Mouse (Mus musculus) liver, embryonic 13.5 days (tissue): ENCODE measurements around the gene Tmem53. TPM values are rescaled to one million over a fixed set of nuclear protein-coding genes. Genes with fewer than 3 reads are reported as not detected.

Experiments used
- ATAC-seq: fragments of 200-750 bp; cut with Nextera tagmentation; 2 replicates; pipeline ENCODE4 v1.8.0; 2017; ENCODE audit warnings: low read depth, mild to moderate bottlenecking, moderate number of reproducible peaks, moderate library complexity
- DNase-seq: peaks from one replicate; pipeline ENCODE4 v3.0.0; 2022
- H3K27ac ChIP-seq: fragments of 300-500 bp; sonication (generic); 2 replicates; pipeline ENCODE4 v1.5.1; 2015; ENCODE audit warnings: moderate library complexity, mild to moderate bottlenecking, inconsistent platforms
- H3K27me3 ChIP-seq: fragments of 300-500 bp; sonication (generic); 2 replicates; pipeline ENCODE4 v1.6.1; 2015; ENCODE audit warnings: mild to moderate bottlenecking, inconsistent platforms
- H3K36me3 ChIP-seq: fragments of 300-500 bp; sonication (generic); 2 replicates; pipeline ENCODE4 v1.6.1; 2015; ENCODE audit warnings: mild to moderate bottlenecking, inconsistent platforms
- H3K4me1 ChIP-seq: fragments of 300-500 bp; sonication (generic); replicated peaks from 2 replicates; pipeline ENCODE4 v1.6.1; 2015; ENCODE audit warnings: inconsistent platforms
- H3K4me2 ChIP-seq: fragments of 300-500 bp; sonication (generic); 2 replicates; pipeline ENCODE4 v1.6.1; 2015; ENCODE audit warnings: inconsistent platforms, mild to moderate bottlenecking, moderate library complexity
- H3K4me3 ChIP-seq: fragments of 300-500 bp; sonication (generic); replicated peaks from 2 replicates; pipeline ENCODE4 v1.5.1; 2015; ENCODE audit warnings: mild to moderate bottlenecking, inconsistent platforms
- H3K9ac ChIP-seq: fragments of 300-500 bp; sonication (generic); 2 replicates; pipeline ENCODE4 v1.6.1; 2015; ENCODE audit warnings: mild to moderate bottlenecking, inconsistent platforms
- H3K9me3 ChIP-seq: fragments of 300-500 bp; sonication (generic); replicated peaks from 2 replicates; pipeline ENCODE4 v1.6.1; 2016; ENCODE audit warnings: inconsistent platforms
- WGBS: fragments of 180-500 bp; shearing (Covaris S2); methylation state at CpG from one replicate; pipeline ENCODE4 v1.1.7; 2015; ENCODE audit not compliant: insufficient replicate concordance; 5-methylcytosine and 5-hydroxymethylcytosine counted together
- polyA plus RNA-seq: library from polyadenylated mRNA; unstranded; fragments of >200 nt; fragmentation: Nextera tagmentation; extraction: Ambion mirVana; gene quantifications from 2 replicates; pipeline ENCODE4 v1.2.1, GENCODE M21; 2015

Tmem53 gene
- polyA plus RNA-seq, 1 experiment from 2014 or later: 3.5 TPM

- Histone ChIP-seq H3K27ac (no peak overlapping the region), H3K4me2 (no peak overlapping the region), H3K4me1 (peaks cover 18% of the 10 kb centered on the region), H3K4me3 (no peak overlapping the region), H3K9ac (no peak overlapping the region), H3K27me3 (peaks cover 71% of the 10 kb centered on the region), H3K36me3 (no peaks in the 10 kb centered on the region), H3K9me3 (no peaks in the 10 kb centered on the region)
- DNase-seq (no peak), ATAC-seq (no peak)
- 61% methylated on average over 6 of the region's 7 CpGs for WGBS
Observed at GRCm38 (mm10) chr4:117305461-117305860, 53.7 kb downstream of the Tmem53 start.

- 63% methylated on average over 6 of the region's 6 CpGs for WGBS
- Histone ChIP-seq H3K9me3 (no peaks in the 10 kb centered on the region), H3K4me1 (peaks cover 36% of the 10 kb centered on the region), H3K27me3 (peaks cover 55% of the 10 kb centered on the region), H3K27ac (no peak overlapping the region), H3K4me3 (no peak overlapping the region), H3K9ac (no peak overlapping the region), H3K4me2 (no peak overlapping the region), H3K36me3 (no peaks in the 10 kb centered on the region)
- ATAC-seq (no peak), DNase-seq (no peak)
Observed at GRCm38 (mm10) chr4:117307270-117307669, 55.5 kb downstream of the Tmem53 start.

DNA sequence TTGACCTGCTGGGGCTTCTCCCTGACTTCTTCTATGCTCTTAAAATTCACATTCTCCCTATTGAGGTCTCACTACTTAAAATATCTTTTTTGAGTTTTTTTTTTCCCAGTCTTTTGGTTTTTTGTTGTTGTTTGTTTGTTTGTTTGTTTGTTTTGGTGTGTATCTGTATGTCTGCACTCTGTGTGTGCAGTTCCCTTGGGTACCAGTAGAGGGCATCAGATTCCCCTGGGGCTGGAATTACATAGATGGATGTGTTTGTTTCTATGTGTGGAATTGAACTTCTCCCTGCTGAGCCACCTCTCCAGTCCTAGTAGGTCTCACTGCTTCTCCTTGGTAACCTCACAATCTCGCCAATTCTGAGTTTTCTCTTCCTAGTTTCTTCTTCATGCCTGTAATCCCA is 57.7 kb downstream of the Tmem53 start:
- Histone ChIP-seq H3K4me3 (no peak overlapping the region), H3K4me2 (no peak overlapping the region), H3K27me3 (peaks cover 41% of the 10 kb centered on the region), H3K27ac (no peak overlapping the region), H3K9me3 (no peaks in the 10 kb centered on the region), H3K9ac (no peak overlapping the region), H3K36me3 (no peaks in the 10 kb centered on the region), H3K4me1 (peaks cover 44% of the 10 kb centered on the region)
- DNase-seq: no peak
- WGBS: 89% methylated on average over 1 of the region's 1 CpGs
- ATAC-seq: no peak

DNA sequence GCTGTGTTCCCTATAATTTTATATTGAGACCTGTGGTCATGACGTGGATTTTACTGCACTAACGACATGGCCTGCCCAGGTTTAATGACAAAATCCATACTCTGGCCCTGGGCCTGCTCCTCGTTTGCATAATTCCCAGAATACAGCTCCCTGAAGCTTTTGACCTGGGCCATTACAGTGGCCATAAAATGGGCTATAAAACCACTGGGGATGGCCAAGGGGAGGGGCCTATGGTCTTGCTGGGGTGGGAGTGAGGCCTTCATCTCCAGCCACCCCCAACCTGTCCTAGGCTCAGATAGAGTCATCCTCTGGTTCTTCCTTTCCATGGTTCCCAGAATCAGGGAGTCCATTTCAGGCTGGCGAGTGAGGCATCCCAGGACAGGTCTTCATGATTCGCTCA is 60.1 kb downstream of the Tmem53 start:
- Histone ChIP-seq H3K4me3 (peak overlapping the region; percentile 58), H3K9me3 (no peaks in the 10 kb centered on the region), H3K9ac (peak overlapping the region; percentile 71), H3K36me3 (no peaks in the 10 kb centered on the region), H3K27ac (peak overlapping the region; percentile 99), H3K4me2 (peak overlapping the region; percentile 79), H3K4me1 (peaks cover 52% of the 10 kb centered on the region), H3K27me3 (peaks cover 41% of the 10 kb centered on the region)
- WGBS: 45% methylated on average over 5 of the region's 5 CpGs
- no peak for DNase-seq
- peak; percentile 6; the same call in 1 of the 2 replicates for ATAC-seq

GRCm38 (mm10) chr4:117312416-117313084 is 60.8 kb downstream of the Tmem53 start:
- Histone ChIP-seq H3K9me3 (no peaks in the 10 kb centered on the region), H3K9ac (peak overlapping the region; percentile 71), H3K4me3 (peak overlapping the region; percentile 58), H3K27me3 (peaks cover 41% of the 10 kb centered on the region), H3K36me3 (no peaks in the 10 kb centered on the region), H3K27ac (peak overlapping the region; percentile 99), H3K4me1 (peaks cover 52% of the 10 kb centered on the region), H3K4me2 (peak overlapping the region; percentile 79)
- WGBS: 5% methylated on average over 26 of the region's 26 CpGs
- peak; percentile 98 for ATAC-seq
- peak; percentile 87 for DNase-seq

- Histone ChIP-seq H3K36me3 (no peaks in the 10 kb centered on the region), H3K4me1 (peaks cover 52% of the 10 kb centered on the region), H3K4me3 (peak overlapping the region; percentile 58), H3K4me2 (peak overlapping the region; percentile 79), H3K9me3 (no peaks in the 10 kb centered on the region), H3K9ac (peak overlapping the region; percentile 71), H3K27me3 (peaks cover 44% of the 10 kb centered on the region), H3K27ac (peak overlapping the region; percentile 99)
- WGBS: 9% methylated on average over 4 of the region's 4 CpGs
- ATAC-seq (peak; percentile 36), DNase-seq (peak; percentile 60)
Observed at GRCm38 (mm10) chr4:117313085-117313424, 61.3 kb downstream of the Tmem53 start.

- Histone ChIP-seq H3K27me3 (peaks cover 63% of the 10 kb centered on the region), H3K27ac (no peak overlapping the region), H3K4me1 (peaks cover 52% of the 10 kb centered on the region), H3K4me3 (no peak overlapping the region), H3K36me3 (no peaks in the 10 kb centered on the region), H3K9me3 (no peaks in the 10 kb centered on the region), H3K9ac (no peak overlapping the region), H3K4me2 (no peak overlapping the region)
- 81% methylated on average over 16 of the region's 16 CpGs for WGBS
- no peak for ATAC-seq
- DNase-seq: no peak
Observed at GRCm38 (mm10) chr4:117314849-117315500, 63.2 kb downstream of the Tmem53 start.

- H3K4me3 ChIP-seq: no peak overlapping the region
- ATAC-seq (no peak), DNase-seq (no peak)
- peaks cover 48% of the 10 kb centered on the region for H3K4me1 ChIP-seq
- H3K36me3 ChIP-seq: no peaks in the 10 kb centered on the region
- H3K9me3 ChIP-seq: no peaks in the 10 kb centered on the region
- WGBS: 56% methylated on average over 6 of the region's 6 CpGs
- no peak overlapping the region for H3K27ac ChIP-seq
- H3K9ac ChIP-seq: no peak overlapping the region
- H3K4me2 ChIP-seq: no peak overlapping the region
- peaks cover 81% of the 10 kb centered on the region for H3K27me3 ChIP-seq
Observed at GRCm38 (mm10) chr4:117316800-117317199, 65.0 kb downstream of the Tmem53 start.

- no peak for ATAC-seq
- WGBS: 43% methylated on average over 18 of the region's 18 CpGs
Observed at GRCm38 (mm10) chr4:117317701-117318190, 66.0 kb downstream of the Tmem53 start.

More at GRCm38 (mm10) chr4:117317701-117318190, 66.0 kb downstream of the Tmem53 start:
- no peak for DNase-seq
- no peak overlapping the region for H3K4me3 ChIP-seq
- H3K36me3 ChIP-seq: no peaks in the 10 kb centered on the region
- peaks cover 39% of the 10 kb centered on the region for H3K4me1 ChIP-seq
- no peaks in the 10 kb centered on the region for H3K9me3 ChIP-seq
- no peak overlapping the region for H3K4me2 ChIP-seq
- peaks cover 89% of the 10 kb centered on the region for H3K27me3 ChIP-seq
- no peak overlapping the region for H3K27ac ChIP-seq
- H3K9ac ChIP-seq: no peak overlapping the region
